Mouse (Mus musculus) adrenal gland, adult (tissue): ENCODE data around the gene Inpp5a.

ENCODE experiments used
- DNase-seq, 2 experiments: peaks; one replicate each; pipeline ENCODE4 v3.0.0; 2022 to 2023; ENCODE audit warnings: low spot score in 1 of 2; ENCODE audit not compliant: inconsistent age in 2 of 2

Inpp5a gene

GRCm38 (mm10) chr7:139439031-139439430 is 50.1 kb downstream of the Inpp5a start:
- DNase-seq = no peak

- no peak for DNase-seq
Observed at GRCm38 (mm10) chr7:139439922-139440895, 51.3 kb downstream of the Inpp5a start.

- no peak for DNase-seq
Observed at GRCm38 (mm10) chr7:139441022-139441421, 52.1 kb downstream of the Inpp5a start.

GRCm38 (mm10) chr7:139441761-139442211 is 52.9 kb downstream of the Inpp5a start:
- peak; percentile 65 to 87 for DNase-seq

- peak in 1 of 2 experiments; percentile 44 for DNase-seq
Observed at GRCm38 (mm10) chr7:139445621-139446020, 56.7 kb downstream of the Inpp5a start.

GRCm38 (mm10) chr7:139447381-139447780 is 58.5 kb downstream of the Inpp5a start:
- no peak for DNase-seq

GRCm38 (mm10) chr7:139450186-139450998 is 61.5 kb downstream of the Inpp5a start:
- DNase-seq = peak; percentile 64 to 89

- peak in 1 of 2 experiments; percentile 62 for DNase-seq
Observed at GRCm38 (mm10) chr7:139451711-139452110, 62.8 kb downstream of the Inpp5a start.

- DNase-seq = no peak
Observed at GRCm38 (mm10) chr7:139452199-139452598, 63.3 kb downstream of the Inpp5a start.

GRCm38 (mm10) chr7:139453198-139453597 is 64.3 kb downstream of the Inpp5a start:
- peak in 1 of 2 experiments; percentile 67 for DNase-seq

- DNase-seq = no peak
Observed at GRCm38 (mm10) chr7:139454285-139454684, 65.4 kb downstream of the Inpp5a start.

- no peak for DNase-seq
Observed at GRCm38 (mm10) chr7:139456759-139457158, 67.8 kb downstream of the Inpp5a start.

GRCm38 (mm10) chr7:139461344-139461743 is 72.4 kb downstream of the Inpp5a start:
- DNase-seq = peak; percentile 61 to 75

GRCm38 (mm10) chr7:139462142-139462541 is 73.2 kb downstream of the Inpp5a start:
- DNase-seq = no peak

- DNase-seq = no peak
Observed at GRCm38 (mm10) chr7:139465538-139465937, 76.6 kb downstream of the Inpp5a start.

GRCm38 (mm10) chr7:139466484-139467176 is 77.7 kb downstream of the Inpp5a start:
- DNase-seq = peak in 1 of 2 experiments; percentile 82

GRCm38 (mm10) chr7:139467177-139467895 is 78.4 kb downstream of the Inpp5a start:
- peak; percentile 64 to 90 for DNase-seq

GRCm38 (mm10) chr7:139467896-139468279 is 79.0 kb downstream of the Inpp5a start:
- peak; percentile 77 to 87 for DNase-seq

GRCm38 (mm10) chr7:139468440-139468839 is 79.5 kb downstream of the Inpp5a start:
- peak in 1 of 2 experiments; percentile 66 for DNase-seq

- peak in 1 of 2 experiments; percentile 68 for DNase-seq
Observed at GRCm38 (mm10) chr7:139469457-139469856, 80.5 kb downstream of the Inpp5a start.
